Mouse (Mus musculus) heart, embryonic 10.5 days (tissue): ENCODE data around the gene Shc4. TPM values are rescaled to one million over a fixed set of nuclear protein-coding genes. Genes with fewer than 3 reads are reported as not detected.

Source experiments
- DNase-seq: peaks from one replicate; pipeline ENCODE4 v3.0.0-alpha.2; 2017; ENCODE audit warnings: low spot score
- H3K27ac ChIP-seq: fragments of 300-500 bp; sonication (generic); 2 replicates; pipeline ENCODE4 v1.5.1; 2016; ENCODE audit warnings: mild to moderate bottlenecking
- H3K27me3 ChIP-seq: fragments of 300-500 bp; sonication (generic); 2 replicates; pipeline ENCODE4 v1.6.1; 2016; ENCODE audit warnings: mild to moderate bottlenecking; ENCODE audit not compliant: poor library complexity, insufficient read depth, severe bottlenecking
- H3K36me3 ChIP-seq: fragments of 300-500 bp; sonication (generic); 2 replicates; pipeline ENCODE4 v1.6.1; 2016; ENCODE audit warnings: mild to moderate bottlenecking, moderate library complexity
- H3K4me1 ChIP-seq: fragments of 300-500 bp; sonication (generic); 2 replicates; pipeline ENCODE4 v1.6.1; 2016; ENCODE audit warnings: mild to moderate bottlenecking
- H3K4me3 ChIP-seq: fragments of 300-500 bp; sonication (generic); 2 replicates; pipeline ENCODE4 v1.5.1; 2016; ENCODE audit warnings: mild to moderate bottlenecking, moderate library complexity
- H3K9me3 ChIP-seq: fragments of 300-500 bp; sonication (generic); 2 replicates; pipeline ENCODE4 v1.6.1; 2016; ENCODE audit warnings: mild to moderate bottlenecking, moderate library complexity
- WGBS: fragments of 180-500 bp; shearing (Covaris S2); methylation state at CpG from one replicate; pipeline ENCODE4 v1.1.7; 2016; 5-methylcytosine and 5-hydroxymethylcytosine counted together
- polyA plus RNA-seq: library from polyadenylated mRNA; unstranded; fragments of >200 nt; fragmentation: Nextera tagmentation; extraction: Ambion mirVana; gene quantifications from 2 replicates; pipeline ENCODE4 v1.2.1, GENCODE M21; 2016

The Shc4 gene
- polyA plus RNA-seq, 1 experiment from 2014 or later: 1.5 TPM

- H3K27ac ChIP-seq: peak within 1 kb of the TSS; percentile 96
- peaks cover 8% of the 10 kb centered on the region; the same call in 1 of the 2 replicates for H3K4me1 ChIP-seq
- H3K4me3 ChIP-seq: peak within 1 kb of the TSS; percentile 80
- under 1% methylated on average over 61 of the region's 79 CpGs for WGBS
- no peaks in the 10 kb centered on the region for H3K36me3 ChIP-seq
- peak; percentile 86 for DNase-seq
- no peaks in the 10 kb centered on the region for H3K9me3 ChIP-seq
- no peaks in the 10 kb centered on the region for H3K27me3 ChIP-seq
These were observed 50.9 kb downstream of the Shc4 start, which contains the start of gene Eid1 for GRCm38 (mm10) chr2:125672957-125673631. Gene Eid1 (plus strand): TSS chr2:125673095.

- no peak for DNase-seq
- no peaks in the 10 kb centered on the region for H3K9me3 ChIP-seq
- H3K36me3 ChIP-seq: no peaks in the 10 kb centered on the region
- H3K27ac ChIP-seq: peak overlapping the region; percentile 96
- peaks cover 13% of the 10 kb centered on the region; the same call in 1 of the 2 replicates for H3K4me1 ChIP-seq
- H3K27me3 ChIP-seq: no peaks in the 10 kb centered on the region
- H3K4me3 ChIP-seq: peak overlapping the region; percentile 80
- 31% methylated on average over 8 of the region's 20 CpGs for whole genome bisulfite sequencing
These were observed 51.4 kb downstream of the Shc4 start for GRCm38 (mm10) chr2:125672568-125672956.

GRCm38 (mm10) chr2:125670846-125671245, 53.1 kb downstream of the Shc4 start:
- Histone ChIP-seq H3K4me3 (no peak overlapping the region), H3K9me3 (no peaks in the 10 kb centered on the region), H3K27me3 (no peaks in the 10 kb centered on the region), H3K4me1 (peaks cover 20% of the 10 kb centered on the region; the same call in 1 of the 2 replicates), H3K36me3 (no peaks in the 10 kb centered on the region), H3K27ac (no peak overlapping the region)
- peak; percentile 67 for DNase-seq
- WGBS: 46% methylated on average over 1 of the region's 1 CpGs

GRCm38 (mm10) chr2:125667721-125668120, 56.2 kb downstream of the Shc4 start:
- H3K27me3 ChIP-seq: no peaks in the 10 kb centered on the region
- 79% methylated on average over 7 of the region's 7 CpGs for WGBS
- no peak overlapping the region for H3K4me3 ChIP-seq
- H3K36me3 ChIP-seq: no peaks in the 10 kb centered on the region
- H3K9me3 ChIP-seq: no peaks in the 10 kb centered on the region
- peaks cover 12% of the 10 kb centered on the region; the same call in 1 of the 2 replicates for H3K4me1 ChIP-seq
- no peak for DNase-seq
- H3K27ac ChIP-seq: no peak overlapping the region; the same call in 1 of the 2 replicates

- no peak overlapping the region for H3K4me3 ChIP-seq
- 32% methylated on average over 5 of the region's 5 CpGs for WGBS
- H3K27ac ChIP-seq: no peak overlapping the region; the same call in 1 of the 2 replicates
- H3K4me1 ChIP-seq: peaks cover 12% of the 10 kb centered on the region; the same call in 1 of the 2 replicates
- H3K9me3 ChIP-seq: no peaks in the 10 kb centered on the region
- peak; percentile 73 for DNase-seq
- H3K36me3 ChIP-seq: no peaks in the 10 kb centered on the region
- H3K27me3 ChIP-seq: no peaks in the 10 kb centered on the region
These were observed 56.8 kb downstream of the Shc4 start for GRCm38 (mm10) chr2:125667184-125667583.

- Histone ChIP-seq H3K4me3 (no peak overlapping the region), H3K9me3 (no peaks in the 10 kb centered on the region), H3K27me3 (no peaks in the 10 kb centered on the region), H3K36me3 (no peaks in the 10 kb centered on the region), H3K4me1 (peaks cover 12% of the 10 kb centered on the region; the same call in 1 of the 2 replicates), H3K27ac (no peak overlapping the region)
- no peak for DNase-seq
- 66% methylated on average over 4 of the region's 4 CpGs for WGBS
These were observed 57.3 kb downstream of the Shc4 start for GRCm38 (mm10) chr2:125666668-125667067.

- no peaks in the 10 kb centered on the region for H3K27me3 ChIP-seq
- peak; percentile 56 for DNase-seq
- 79% methylated on average over 4 of the region's 4 CpGs for WGBS
- no peaks in the 10 kb centered on the region for H3K36me3 ChIP-seq
- peaks cover 17% of the 10 kb centered on the region for H3K4me1 ChIP-seq
- no peak overlapping the region for H3K27ac ChIP-seq
- H3K9me3 ChIP-seq: no peaks in the 10 kb centered on the region
- H3K4me3 ChIP-seq: no peak overlapping the region
These were observed 58.0 kb downstream of the Shc4 start for GRCm38 (mm10) chr2:125665909-125666308.

GRCm38 (mm10) chr2:125665213-125665612, 58.7 kb downstream of the Shc4 start:
- peak; percentile 38 for DNase-seq
- no peak overlapping the region for H3K4me3 ChIP-seq
- no peaks in the 10 kb centered on the region for H3K9me3 ChIP-seq
- peaks cover 24% of the 10 kb centered on the region for H3K4me1 ChIP-seq
- H3K36me3 ChIP-seq: no peaks in the 10 kb centered on the region
- H3K27ac ChIP-seq: no peak overlapping the region
- 84% methylated on average over 5 of the region's 5 CpGs for WGBS
- no peaks in the 10 kb centered on the region for H3K27me3 ChIP-seq

GRCm38 (mm10) chr2:125662517-125662916, 61.4 kb downstream of the Shc4 start:
- no peaks in the 10 kb centered on the region for H3K36me3 ChIP-seq
- WGBS: 64% methylated on average over 3 of the region's 3 CpGs
- no peaks in the 10 kb centered on the region for H3K27me3 ChIP-seq
- no peak overlapping the region for H3K27ac ChIP-seq
- DNase-seq: no peak
- peaks cover 19% of the 10 kb centered on the region for H3K4me1 ChIP-seq
- no peaks in the 10 kb centered on the region for H3K9me3 ChIP-seq
- no peak overlapping the region for H3K4me3 ChIP-seq

GRCm38 (mm10) chr2:125661156-125661555, 62.8 kb downstream of the Shc4 start:
- no peak for DNase-seq
- Histone ChIP-seq H3K9me3 (no peaks in the 10 kb centered on the region), H3K4me3 (peak overlapping the region; percentile 52), H3K4me1 (peaks cover 12% of the 10 kb centered on the region), H3K27ac (peak overlapping the region; percentile 64), H3K27me3 (no peaks in the 10 kb centered on the region), H3K36me3 (no peaks in the 10 kb centered on the region)
- WGBS: 68% methylated on average over 4 of the region's 4 CpGs

- WGBS: 29% methylated on average over 20 of the region's 20 CpGs
- DNase-seq: no peak
- Histone ChIP-seq H3K4me3 (peak overlapping the region; percentile 52), H3K27me3 (no peaks in the 10 kb centered on the region), H3K4me1 (peaks cover 12% of the 10 kb centered on the region), H3K27ac (peak overlapping the region; percentile 64), H3K36me3 (no peaks in the 10 kb centered on the region), H3K9me3 (no peaks in the 10 kb centered on the region)
These were observed 63.3 kb downstream of the Shc4 start for GRCm38 (mm10) chr2:125660537-125661130.

GRCm38 (mm10) chr2:125659823-125660536, 64.0 kb downstream of the Shc4 start:
- Histone ChIP-seq H3K27me3 (no peaks in the 10 kb centered on the region), H3K4me3 (peak overlapping the region; percentile 52), H3K9me3 (no peaks in the 10 kb centered on the region), H3K27ac (peak overlapping the region; percentile 64), H3K36me3 (no peaks in the 10 kb centered on the region), H3K4me1 (peaks cover 12% of the 10 kb centered on the region)
- DNase-seq: no peak
- WGBS: 15% methylated on average over 10 of the region's 10 CpGs

- no peak for DNase-seq
- Histone ChIP-seq H3K36me3 (no peaks in the 10 kb centered on the region), H3K27ac (no peak overlapping the region), H3K4me1 (peaks cover 3% of the 10 kb centered on the region), H3K9me3 (no peaks in the 10 kb centered on the region), H3K27me3 (no peaks in the 10 kb centered on the region), H3K4me3 (no peak overlapping the region)
- 85% methylated on average over 9 of the region's 9 CpGs for WGBS
These were observed 68.6 kb downstream of the Shc4 start for GRCm38 (mm10) chr2:125655391-125655790.
